Mouse (Mus musculus): ENCODE results near the gene Gpr55. TPM values are rescaled to one million over a fixed set of nuclear protein-coding genes. Genes with fewer than 3 reads are reported as not detected.

Gene Gpr55
- polyA plus RNA-seq, 1 experiment from 2014 or later = not detected

DNA sequence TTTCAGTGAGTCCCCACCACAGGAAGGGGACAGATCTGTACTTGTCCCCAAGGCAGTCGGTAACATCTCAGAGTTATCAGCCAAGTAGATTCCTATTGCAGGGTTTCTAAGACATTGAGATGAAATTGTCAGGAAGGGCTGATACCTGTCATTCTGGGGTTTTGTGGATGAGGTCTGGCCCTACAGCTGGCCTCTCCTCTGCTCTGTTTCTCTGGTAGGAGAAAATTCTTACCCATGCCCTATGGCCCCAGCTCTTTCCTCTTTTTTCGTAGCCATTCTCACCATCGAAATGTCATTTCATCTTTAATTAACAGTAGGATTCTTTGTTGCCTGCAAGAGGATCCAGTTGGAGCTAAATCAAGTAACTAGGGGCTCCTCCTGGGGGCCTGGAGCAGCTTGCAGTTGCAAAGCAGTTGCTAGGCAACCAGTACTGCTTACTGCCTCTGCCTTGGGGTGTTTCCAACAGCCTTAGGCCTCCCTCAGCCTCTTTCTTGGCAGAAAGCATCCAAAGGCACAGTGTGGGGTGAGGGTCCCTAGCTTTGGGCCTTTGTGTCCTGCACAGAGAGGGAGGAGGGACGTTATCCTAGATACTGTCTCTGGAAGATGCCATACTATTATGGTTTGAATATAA, 32.6 kb downstream of the Gpr55 start, which contains the start of gene 4933407L21Rik:
4933407L21Rik (plus strand) TSS at position 427 of the 631 bp plus-strand sequence.
- Histone ChIP-seq H3K36me3 (replicated peaks) (no peaks in the 10 kb centered on the region), H3K27ac (peak within 1 kb of the TSS; percentile 88), H3K4me1 (peaks cover 30% of the 10 kb centered on the region), H3K9ac (no peak within 1 kb of the TSS), H3K9me3 (no peaks in the 10 kb centered on the region), H3K4me2 (peak within 1 kb of the TSS; percentile 4; the same call in 1 of the 2 replicates), H3K4me3 (replicated peaks) (no peak within 1 kb of the TSS), H3K27me3 (no peaks in the 10 kb centered on the region)
- ATAC-seq (ENCODE audit: low FRiP score) = peak; percentile 92
- WGBS = 18% methylated on average over 4 of the region's 4 CpGs

DNA sequence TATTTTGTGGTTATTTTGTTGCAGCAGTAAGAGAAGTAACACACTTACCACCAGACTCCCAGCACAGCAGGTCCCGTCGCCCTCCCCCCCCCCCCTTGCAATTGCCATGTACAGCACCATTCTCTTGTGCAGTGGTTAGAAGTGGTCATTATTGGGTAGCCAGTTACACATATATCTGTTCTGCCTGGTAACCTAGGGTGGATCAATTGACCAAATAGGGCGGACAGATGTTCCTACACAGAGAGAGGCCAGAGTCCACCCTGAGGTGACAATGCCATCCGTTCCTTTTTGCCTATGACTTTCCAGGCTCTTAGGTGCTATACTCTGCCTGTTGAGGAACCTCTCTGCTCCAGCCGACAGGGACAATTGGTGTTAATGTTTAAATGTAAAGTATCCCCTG, 35.6 kb downstream of the Gpr55 start:
- Histone ChIP-seq H3K27me3 (no peaks in the 10 kb centered on the region), H3K4me3 (replicated peaks) (no peak overlapping the region), H3K9me3 (no peaks in the 10 kb centered on the region), H3K36me3 (replicated peaks) (no peaks in the 10 kb centered on the region), H3K9ac (no peak overlapping the region), H3K4me1 (peaks cover 27% of the 10 kb centered on the region), H3K4me2 (no peak overlapping the region), H3K27ac (no peak overlapping the region)
- ATAC-seq (ENCODE audit: low FRiP score) = no peak
- 87% methylated on average over 5 of the region's 5 CpGs for WGBS

DNA sequence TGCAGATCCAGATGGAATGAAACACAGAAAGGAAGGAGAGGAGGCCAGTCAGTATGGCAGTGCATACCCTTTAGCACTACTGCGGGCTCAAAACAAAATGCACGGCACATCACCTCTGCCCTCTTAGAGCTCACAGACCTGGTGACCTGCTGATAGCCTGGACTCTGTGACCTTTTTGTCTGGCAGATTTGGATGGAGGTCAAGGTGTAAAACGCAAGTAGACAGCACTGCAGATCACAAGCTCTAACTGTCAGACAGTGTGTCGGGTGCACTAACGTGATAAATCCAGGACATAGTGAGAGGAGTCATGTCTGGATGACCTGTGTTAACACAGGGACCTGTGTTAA, 38.0 kb downstream of the Gpr55 start:
- Histone ChIP-seq H3K27me3 (no peaks in the 10 kb centered on the region), H3K27ac (0 out of 2 replicates have a peak overlapping the region, but pooled peaks have one; percentile 31), H3K36me3 (replicated peaks) (no peaks in the 10 kb centered on the region), H3K9me3 (no peaks in the 10 kb centered on the region), H3K4me2 (no peak overlapping the region), H3K9ac (no peak overlapping the region), H3K4me1 (peaks cover 15% of the 10 kb centered on the region), H3K4me3 (replicated peaks) (no peak overlapping the region)
- ATAC-seq (ENCODE audit: low FRiP score) = no peak
- WGBS = 89% methylated on average over 5 of the region's 5 CpGs

DNA sequence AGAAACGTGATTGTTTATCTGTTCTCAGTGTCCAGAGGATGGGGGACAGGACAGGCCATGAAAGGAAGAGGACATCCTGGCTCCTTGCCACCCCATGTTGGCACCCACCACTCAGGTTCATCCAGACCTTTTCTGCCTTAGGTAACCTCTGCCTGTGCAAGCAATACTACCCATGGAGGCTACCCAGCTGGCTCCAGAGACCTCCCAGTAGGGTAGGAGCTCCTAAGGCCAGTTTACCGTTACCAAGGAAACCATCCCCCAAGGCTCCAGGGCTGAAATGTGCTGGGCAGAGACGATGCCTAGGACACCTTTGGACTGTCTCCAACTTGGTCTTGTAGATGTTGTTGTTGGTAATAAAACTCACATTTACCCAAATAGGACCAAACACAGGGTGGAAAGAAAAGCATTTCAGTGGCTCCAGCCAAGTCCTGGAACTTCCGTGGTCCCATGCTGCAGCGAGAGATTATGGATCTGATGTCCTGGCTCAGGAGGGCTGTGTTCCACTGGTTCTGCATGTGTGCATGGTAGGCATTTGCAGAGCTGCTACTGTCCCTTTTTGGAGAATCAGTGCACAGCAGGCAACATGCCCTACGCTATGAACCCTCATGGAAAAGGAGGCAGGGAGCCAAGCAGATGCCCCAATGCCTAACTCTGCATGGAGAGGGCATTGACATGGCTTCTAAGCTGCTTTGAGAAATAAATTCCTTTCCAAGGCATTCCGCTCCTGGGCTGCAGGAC, 38.5 kb downstream of the Gpr55 start:
- no peak overlapping the region for H3K4me2 ChIP-seq
- no peak overlapping the region for H3K4me3 ChIP-seq (replicated peaks)
- H3K36me3 ChIP-seq (replicated peaks) = no peaks in the 10 kb centered on the region
- H3K27me3 ChIP-seq = no peaks in the 10 kb centered on the region
- H3K9ac ChIP-seq = no peak overlapping the region
- H3K27ac ChIP-seq = 0 out of 2 replicates have a peak overlapping the region, but pooled peaks have one; percentile 31
- ATAC-seq (ENCODE audit: low FRiP score) = no peak
- WGBS = 62% methylated on average over 7 of the region's 7 CpGs
- H3K9me3 ChIP-seq = no peaks in the 10 kb centered on the region
- H3K4me1 ChIP-seq = peaks cover 16% of the 10 kb centered on the region

GRCm38 (mm10) chr1:85921725-85922124, 39.1 kb downstream of the Gpr55 start:
- no peaks in the 10 kb centered on the region for H3K36me3 ChIP-seq (replicated peaks)
- no peaks in the 10 kb centered on the region for H3K27me3 ChIP-seq
- peaks cover 22% of the 10 kb centered on the region for H3K4me1 ChIP-seq
- 87% methylated on average over 7 of the region's 7 CpGs for WGBS
- no peak overlapping the region for H3K4me2 ChIP-seq
- H3K9ac ChIP-seq = no peak overlapping the region
- no peak overlapping the region for H3K4me3 ChIP-seq (replicated peaks)
- no peak overlapping the region for H3K27ac ChIP-seq
- ATAC-seq (ENCODE audit: low FRiP score) = no peak
- H3K9me3 ChIP-seq = no peaks in the 10 kb centered on the region

- no peaks in the 10 kb centered on the region for H3K9me3 ChIP-seq
- H3K4me1 ChIP-seq = peaks cover 28% of the 10 kb centered on the region
- 89% methylated on average over 7 of the region's 7 CpGs for WGBS
- no peak overlapping the region for H3K4me2 ChIP-seq
- no peaks in the 10 kb centered on the region for H3K36me3 ChIP-seq (replicated peaks)
- no peak overlapping the region for H3K4me3 ChIP-seq (replicated peaks)
- no peak overlapping the region for H3K27ac ChIP-seq
- H3K27me3 ChIP-seq = no peaks in the 10 kb centered on the region
- H3K9ac ChIP-seq = no peak overlapping the region
- no peak for ATAC-seq (ENCODE audit: low FRiP score)
Measured at GRCm38 (mm10) chr1:85919621-85920020, 41.2 kb downstream of the Gpr55 start.

- 10% methylated on average over 4 of the region's 4 CpGs for WGBS
- H3K4me1 ChIP-seq = peaks cover 23% of the 10 kb centered on the region
- H3K36me3 ChIP-seq (replicated peaks) = no peaks in the 10 kb centered on the region
- H3K27ac ChIP-seq = peak overlapping the region; percentile 90
- H3K4me2 ChIP-seq = peak overlapping the region; percentile 32
- no peak overlapping the region for H3K4me3 ChIP-seq (replicated peaks)
- ATAC-seq (ENCODE audit: low FRiP score) = peak; percentile 90
- no peak overlapping the region for H3K9ac ChIP-seq
- no peaks in the 10 kb centered on the region for H3K27me3 ChIP-seq
- no peaks in the 10 kb centered on the region for H3K9me3 ChIP-seq
Measured at GRCm38 (mm10) chr1:85916830-85917450, 43.9 kb downstream of the Gpr55 start.

DNA sequence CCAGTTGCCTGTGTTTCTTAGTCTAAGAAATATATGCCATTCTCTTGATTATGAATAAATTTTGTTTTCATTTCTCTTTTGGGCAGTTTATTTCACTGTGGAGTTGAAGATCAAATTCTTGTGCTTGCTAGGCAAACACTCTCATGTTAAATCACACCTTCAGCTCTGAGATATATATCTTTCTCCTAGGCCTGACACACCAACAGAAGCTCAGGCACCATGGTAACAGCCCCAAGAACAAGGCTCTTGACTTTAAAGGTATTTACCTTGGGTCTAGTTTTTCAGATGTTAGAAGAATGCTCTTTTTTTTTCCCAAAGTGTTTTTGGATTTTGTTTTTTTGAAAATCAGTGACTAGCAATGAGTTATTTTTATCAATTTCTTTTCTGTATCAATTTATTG, 44.9 kb downstream of the Gpr55 start:
- no peaks in the 10 kb centered on the region for H3K36me3 ChIP-seq (replicated peaks)
- no peak overlapping the region for H3K9ac ChIP-seq
- no peak overlapping the region for H3K4me3 ChIP-seq (replicated peaks)
- no peaks in the 10 kb centered on the region for H3K27me3 ChIP-seq
- H3K4me1 ChIP-seq = peaks cover 23% of the 10 kb centered on the region
- ATAC-seq (ENCODE audit: low FRiP score) = no peak
- H3K4me2 ChIP-seq = no peak overlapping the region
- peak overlapping the region; percentile 90; the same call in 1 of the 2 replicates for H3K27ac ChIP-seq
- H3K9me3 ChIP-seq = no peaks in the 10 kb centered on the region

DNA sequence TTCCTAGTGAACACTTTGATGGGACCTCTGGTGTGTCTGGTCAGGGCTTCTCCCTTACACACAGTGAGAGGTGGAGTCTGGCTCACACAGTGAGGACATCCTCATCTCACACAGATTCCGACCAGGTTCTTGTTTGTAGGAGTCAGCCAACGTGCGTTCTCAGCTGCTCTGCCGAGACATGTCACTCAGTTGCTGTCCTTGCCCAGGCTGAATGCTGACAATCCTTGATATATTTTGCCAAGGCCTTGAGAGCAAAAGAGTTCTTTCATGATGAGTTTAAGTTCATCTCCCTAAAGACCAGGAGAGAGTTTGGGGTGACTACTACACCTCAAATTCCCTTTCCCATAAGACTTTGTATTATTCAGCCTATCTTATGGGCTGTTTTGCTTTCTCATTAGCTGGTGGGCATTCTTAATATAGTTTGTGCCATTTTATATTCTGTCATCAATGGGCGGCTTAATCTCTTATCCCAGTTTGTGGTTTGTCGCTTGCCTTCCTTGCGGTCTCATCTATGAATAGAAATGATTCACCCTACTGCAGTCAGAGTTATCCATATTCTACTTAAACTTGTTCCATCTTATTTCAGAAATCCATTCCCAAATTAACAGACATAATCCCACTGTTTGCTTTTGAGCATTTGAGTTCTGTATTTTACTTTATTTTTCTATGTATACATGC, 47.6 kb downstream of the Gpr55 start:
- H3K4me3 ChIP-seq (replicated peaks) = no peak overlapping the region
- WGBS = 92% methylated on average over 7 of the region's 7 CpGs

DNA sequence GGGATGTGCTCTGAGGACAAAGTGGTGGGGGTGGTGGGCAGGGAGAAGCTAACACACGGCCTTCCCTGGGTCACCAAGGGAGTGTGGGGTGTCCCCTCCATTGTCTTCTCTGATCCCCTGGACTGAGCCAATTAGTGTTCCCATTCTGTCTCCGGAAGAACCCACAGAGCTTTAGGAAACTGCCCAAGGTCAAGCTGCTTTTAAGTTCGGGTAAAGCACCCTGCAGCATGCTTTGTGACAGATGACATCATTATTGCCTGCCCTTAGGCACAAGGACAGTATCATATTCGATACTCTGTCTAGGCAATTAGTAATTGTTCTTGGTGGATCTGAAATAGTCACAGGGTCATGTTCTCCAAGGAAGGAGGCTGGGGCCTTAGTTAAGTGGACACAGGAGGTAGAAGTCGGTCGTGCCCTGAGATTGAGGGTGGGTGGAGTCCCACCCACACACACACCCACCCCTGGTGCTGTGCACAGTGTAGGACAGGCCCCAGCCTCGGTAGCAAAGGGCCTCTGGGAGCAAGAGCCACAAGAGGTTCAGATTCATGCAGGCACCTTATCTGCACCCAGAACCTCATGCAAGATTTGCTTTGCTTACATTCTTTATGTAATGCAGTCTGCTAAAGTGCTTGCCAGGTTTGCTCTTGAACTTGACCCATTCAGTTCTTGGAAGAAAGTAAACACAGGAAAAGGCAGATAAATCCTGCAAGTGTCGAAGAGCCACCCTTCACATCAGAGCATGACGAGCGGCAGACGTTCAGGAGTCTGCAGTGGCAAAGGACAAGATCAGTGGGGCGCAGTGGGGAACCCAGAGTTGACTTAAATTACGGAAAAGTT, 51.8 kb downstream of the Gpr55 start:
- ATAC-seq (ENCODE audit: low FRiP score) = no peak
- H3K4me1 ChIP-seq = no peaks in the 10 kb centered on the region
- H3K9ac ChIP-seq = no peak overlapping the region
- H3K9me3 ChIP-seq = no peaks in the 10 kb centered on the region
- peaks cover 42% of the 10 kb centered on the region for H3K36me3 ChIP-seq (replicated peaks)
- 71% methylated on average over 13 of the region's 13 CpGs for WGBS
- no peaks in the 10 kb centered on the region for H3K27me3 ChIP-seq
- no peak overlapping the region for H3K4me3 ChIP-seq (replicated peaks)
- H3K27ac ChIP-seq = 0 out of 2 replicates have a peak overlapping the region, but pooled peaks have one; percentile 8
- H3K4me2 ChIP-seq = no peak overlapping the region

More for the DNA sequence above, 47.6 kb downstream of the Gpr55 start:
- no peak overlapping the region for H3K9ac ChIP-seq
- peaks cover 2% of the 10 kb centered on the region for H3K36me3 ChIP-seq (replicated peaks)
- no peaks in the 10 kb centered on the region for H3K9me3 ChIP-seq
- H3K4me2 ChIP-seq = no peak overlapping the region
- no peak overlapping the region for H3K27ac ChIP-seq
- no peaks in the 10 kb centered on the region for H3K27me3 ChIP-seq
- no peak for ATAC-seq (ENCODE audit: low FRiP score)
- H3K4me1 ChIP-seq = peaks cover 21% of the 10 kb centered on the region

GRCm38 (mm10) chr1:85906892-85907291, 53.9 kb downstream of the Gpr55 start:
- no peak overlapping the region for H3K27ac ChIP-seq
- peaks cover 53% of the 10 kb centered on the region for H3K36me3 ChIP-seq (replicated peaks)
- H3K4me3 ChIP-seq (replicated peaks) = no peak overlapping the region
- peaks cover 10% of the 10 kb centered on the region for H3K4me1 ChIP-seq
- ATAC-seq (ENCODE audit: low FRiP score) = no peak
- H3K27me3 ChIP-seq = no peaks in the 10 kb centered on the region
- no peaks in the 10 kb centered on the region for H3K9me3 ChIP-seq
- H3K4me2 ChIP-seq = no peak overlapping the region
- H3K9ac ChIP-seq = no peak overlapping the region
- 95% methylated on average over 12 of the region's 12 CpGs for WGBS
